Mouse (Mus musculus) layer of hippocampus, adult 9-10 months (tissue): Measurements from ENCODE around the gene Atp5s.

Source experiments
- DNase-seq: peaks from one replicate; pipeline ENCODE4 v3.0.0; 2022; ENCODE audit warnings: low spot score

Atp5s gene

GRCm38 (mm10) chr12:69781480-69781879 is 56.7 kb downstream of the Atp5s start:
- DNase-seq = no peak

DNA sequence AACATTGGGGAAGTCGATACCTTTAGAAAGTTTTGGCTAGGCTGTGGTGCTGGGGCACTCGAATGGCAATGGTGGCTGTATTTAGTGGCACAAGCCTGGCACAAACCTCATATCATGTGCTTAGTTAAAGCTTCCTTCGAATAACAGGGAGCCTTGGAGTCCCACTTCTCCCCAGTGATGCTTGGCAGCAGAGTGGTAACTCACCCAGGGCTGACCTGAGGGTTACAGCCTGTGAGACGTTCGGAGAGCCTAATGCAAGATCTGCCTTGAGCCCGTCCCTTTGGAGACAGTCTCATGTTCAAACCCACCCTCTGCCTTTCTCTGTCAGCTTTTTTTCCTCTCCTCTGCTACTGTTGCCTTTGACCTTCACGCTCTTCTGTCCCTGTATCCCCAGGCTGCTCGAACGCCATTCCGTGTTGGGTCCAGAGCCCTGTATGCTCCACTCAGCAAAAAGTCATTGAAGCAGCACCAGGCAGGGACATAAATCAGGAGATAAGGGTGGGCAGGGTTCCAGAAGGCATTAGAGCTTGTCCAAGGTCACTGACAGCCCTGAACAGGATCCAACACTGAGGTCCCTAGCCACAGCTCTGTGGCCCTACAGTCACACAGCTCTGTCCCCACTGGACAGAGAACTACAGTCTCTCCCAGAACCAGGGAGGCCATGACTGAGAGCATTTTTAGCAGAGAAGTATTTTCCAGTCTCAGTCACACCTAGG is 57.3 kb downstream of the Atp5s start:
- no peak for DNase-seq

GRCm38 (mm10) chr12:69783247-69784025 is 58.7 kb downstream of the Atp5s start:
- DNase-seq = no peak

- no peak for DNase-seq
Observed at GRCm38 (mm10) chr12:69785471-69785870, 60.7 kb downstream of the Atp5s start.

GRCm38 (mm10) chr12:69788380-69788779 is 63.6 kb downstream of the Atp5s start:
- no peak for DNase-seq

DNA sequence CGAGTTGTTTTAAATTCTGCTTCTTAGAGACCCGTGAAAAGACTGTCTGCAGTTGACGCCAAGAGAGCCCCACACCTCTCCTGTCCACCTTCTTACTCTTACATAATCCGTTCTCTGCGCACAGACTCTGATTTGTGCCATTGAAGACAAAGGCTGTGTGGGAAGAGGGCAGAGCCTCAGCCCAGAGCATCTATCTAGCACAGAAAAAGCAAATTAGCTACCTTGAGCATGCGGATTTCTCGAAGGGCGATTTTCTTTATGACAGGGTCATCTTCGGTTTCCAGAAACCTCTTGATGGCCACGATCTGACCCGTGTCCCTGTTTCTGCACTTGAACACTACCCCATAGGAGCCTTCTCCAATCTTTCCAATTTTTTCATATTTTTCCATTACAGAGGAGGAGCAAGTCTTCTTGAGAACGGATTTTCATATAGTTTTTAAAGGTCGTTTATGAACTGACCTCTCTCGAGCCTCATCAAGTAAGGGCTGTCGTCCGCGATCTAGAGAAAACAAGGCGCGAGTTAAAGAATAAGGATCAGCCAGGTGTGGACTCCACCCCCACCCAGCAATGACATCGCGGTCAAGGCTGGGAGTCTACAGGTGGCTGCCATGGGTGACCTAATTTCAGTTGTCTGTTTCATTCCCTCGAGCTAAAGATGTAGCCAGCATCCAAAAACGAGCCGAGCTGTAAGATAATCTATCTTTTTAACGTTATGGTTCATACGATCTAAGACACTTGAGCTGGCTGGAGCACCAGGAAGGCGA is 65.2 kb downstream of the Atp5s start:
- DNase-seq = no peak

DNA sequence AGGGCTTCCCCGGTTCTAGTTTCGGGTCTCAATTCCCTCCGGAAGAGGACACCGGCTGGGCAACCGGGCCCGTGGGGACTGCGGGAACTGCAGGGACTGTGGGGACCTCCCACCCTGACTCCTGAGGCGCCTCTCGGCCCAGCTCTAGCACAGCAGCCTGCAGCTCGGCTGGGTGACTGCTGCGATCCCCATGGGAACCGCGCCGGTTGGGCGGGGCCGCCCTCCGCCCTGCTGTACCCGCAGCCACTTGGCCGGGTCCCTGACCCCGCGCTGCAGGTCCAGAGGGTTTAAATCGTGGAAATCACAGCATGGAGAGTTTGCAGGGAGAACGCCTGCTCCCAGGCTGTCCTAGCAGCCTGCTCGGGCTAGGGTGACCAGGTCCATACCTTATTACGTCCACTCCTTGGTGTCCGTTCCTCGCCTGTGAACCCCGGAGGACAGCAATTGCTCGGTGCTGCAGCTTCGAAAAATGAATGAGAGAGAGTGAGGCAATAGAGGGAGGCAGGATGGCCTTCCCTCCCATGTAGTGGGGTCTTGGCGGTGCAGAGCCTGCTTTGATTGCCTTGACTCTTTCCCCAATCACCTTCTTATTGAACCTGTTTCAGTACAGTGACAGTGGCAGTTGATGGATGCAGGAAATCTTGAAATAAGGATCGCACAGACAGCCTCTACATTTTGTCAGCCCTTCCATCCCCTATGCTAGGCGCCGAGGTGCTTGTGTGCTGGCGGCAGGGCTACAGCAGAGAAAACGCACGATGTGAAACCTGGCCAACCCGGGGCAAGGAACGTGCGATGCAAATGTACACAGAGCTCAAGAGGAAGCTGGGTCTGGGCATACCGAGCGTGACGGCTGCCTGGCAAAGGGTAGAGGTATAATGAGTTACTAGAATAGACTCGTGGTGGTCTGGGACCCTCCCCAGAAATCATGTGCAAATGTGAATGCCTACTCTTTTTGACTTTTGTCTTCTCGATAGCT is 66.1 kb downstream of the Atp5s start, which contains the start of gene Cdkl1:
Gene Cdkl1 (minus strand): TSS at position 738 of the 976 bp plus-strand sequence.
- DNase-seq = no peak
